Mouse (Mus musculus) forebrain, embryonic 12.5 days (tissue): ENCODE measurements around the gene Tiam2. TPM values are rescaled to one million over a fixed set of nuclear protein-coding genes. Genes with fewer than 3 reads are reported as not detected.

ENCODE experiments used
- ATAC-seq: fragments of 200-750 bp; cut with Nextera tagmentation; 2 replicates; pipeline ENCODE4 v1.8.0; 2017; ENCODE audit warnings: moderate TSS enrichment; ENCODE audit not compliant: low FRiP score
- H3K27ac ChIP-seq: fragments of 300-500 bp; sonication (generic); 2 replicates; pipeline ENCODE4 v1.5.1; 2016; ENCODE audit warnings: mild to moderate bottlenecking
- H3K27me3 ChIP-seq: fragments of 300-500 bp; sonication (generic); 2 replicates; pipeline ENCODE4 v1.6.1; 2016; ENCODE audit warnings: mild to moderate bottlenecking
- H3K36me3 ChIP-seq: fragments of 300-500 bp; sonication (generic); replicated peaks from 2 replicates; pipeline ENCODE4 v1.6.1; 2016; ENCODE audit warnings: mild to moderate bottlenecking
- H3K4me1 ChIP-seq: fragments of 300-500 bp; sonication (generic); 2 replicates; pipeline ENCODE4 v1.6.1; 2016
- H3K4me2 ChIP-seq: fragments of 300-500 bp; sonication (generic); 2 replicates; pipeline ENCODE4 v1.6.1; 2016; ENCODE audit warnings: mild to moderate bottlenecking, moderate library complexity
- H3K4me3 ChIP-seq: fragments of 300-500 bp; sonication (generic); replicated peaks from 2 replicates; pipeline ENCODE4 v1.5.1; 2016; ENCODE audit warnings: mild to moderate bottlenecking
- H3K9ac ChIP-seq: fragments of 300-500 bp; sonication (generic); 2 replicates; pipeline ENCODE4 v1.6.1; 2016; ENCODE audit warnings: mild to moderate bottlenecking
- H3K9me3 ChIP-seq: fragments of 300-500 bp; sonication (generic); 2 replicates; pipeline ENCODE4 v1.6.1; 2016
- WGBS: fragments of 180-500 bp; shearing (Covaris S2); methylation state at CpG from one replicate; pipeline ENCODE4 v1.1.7; 2016; 5-methylcytosine and 5-hydroxymethylcytosine counted together
- polyA plus RNA-seq: library from polyadenylated mRNA; unstranded; fragments of >200 nt; fragmentation: Nextera tagmentation; extraction: Ambion mirVana; gene quantifications from 2 replicates; pipeline ENCODE4 v1.2.1, GENCODE M21; 2016

The Tiam2 gene
- polyA plus RNA-seq, 1 experiment from 2014 or later, result 15.4 TPM

- no peak overlapping the region for H3K9ac ChIP-seq
- no peak overlapping the region for H3K4me3 ChIP-seq
- ATAC-seq, result no peak
- whole genome bisulfite sequencing, result 86% methylated on average over 6 of the region's 6 CpGs
- no peak overlapping the region for H3K27ac ChIP-seq
- no peaks in the 10 kb centered on the region for H3K9me3 ChIP-seq
- H3K36me3 ChIP-seq, result no peaks in the 10 kb centered on the region
- H3K4me1 ChIP-seq, result peaks cover 4% of the 10 kb centered on the region; the same call in 1 of the 2 replicates
- H3K4me2 ChIP-seq, result no peak overlapping the region
- no peaks in the 10 kb centered on the region for H3K27me3 ChIP-seq
Measured at GRCm38 (mm10) chr17:3472018-3472417, 145.6 kb downstream of the Tiam2 start.

- no peak overlapping the region for H3K4me2 ChIP-seq
- no peaks in the 10 kb centered on the region for H3K27me3 ChIP-seq
- ATAC-seq, result no peak
- no peak overlapping the region for H3K4me3 ChIP-seq
- H3K4me1 ChIP-seq, result no peaks in the 10 kb centered on the region; the same call in 1 of the 2 replicates
- H3K36me3 ChIP-seq, result no peaks in the 10 kb centered on the region
- H3K9me3 ChIP-seq, result no peaks in the 10 kb centered on the region
- no peak overlapping the region for H3K9ac ChIP-seq
- H3K27ac ChIP-seq, result no peak overlapping the region
- WGBS, result 78% methylated on average over 2 of the region's 2 CpGs
Measured at GRCm38 (mm10) chr17:3476546-3476945, 150.2 kb downstream of the Tiam2 start.

GRCm38 (mm10) chr17:3481576-3482575 is 155.5 kb downstream of the Tiam2 start:
- Histone ChIP-seq H3K9ac (no peak overlapping the region), H3K27ac (peak overlapping the region; percentile 73), H3K36me3 (no peaks in the 10 kb centered on the region), H3K4me3 (no peak overlapping the region; the same call in 1 of the 2 replicates), H3K9me3 (no peaks in the 10 kb centered on the region), H3K4me1 (no peaks in the 10 kb centered on the region; the same call in 1 of the 2 replicates), H3K27me3 (no peaks in the 10 kb centered on the region), H3K4me2 (no peak overlapping the region; the same call in 1 of the 2 replicates)
- 50% methylated on average over 7 of the region's 7 CpGs for WGBS
- ATAC-seq, result peak; percentile 69

- 82% methylated on average over 8 of the region's 8 CpGs for WGBS
- Histone ChIP-seq H3K4me3 (no peak overlapping the region), H3K4me2 (no peak overlapping the region), H3K36me3 (no peaks in the 10 kb centered on the region), H3K27ac (no peak overlapping the region), H3K4me1 (peaks cover 3% of the 10 kb centered on the region), H3K27me3 (no peaks in the 10 kb centered on the region), H3K9me3 (no peaks in the 10 kb centered on the region), H3K9ac (no peak overlapping the region)
- no peak for ATAC-seq
Measured at GRCm38 (mm10) chr17:3483091-3483490, 156.7 kb downstream of the Tiam2 start.

GRCm38 (mm10) chr17:3485851-3486250 is 159.5 kb downstream of the Tiam2 start:
- no peak overlapping the region for H3K4me3 ChIP-seq
- WGBS, result 71% methylated on average over 7 of the region's 7 CpGs
- no peak overlapping the region for H3K27ac ChIP-seq
- ATAC-seq, result no peak
- peaks cover 4% of the 10 kb centered on the region for H3K4me1 ChIP-seq
- no peaks in the 10 kb centered on the region for H3K36me3 ChIP-seq
- no peak overlapping the region for H3K9ac ChIP-seq
- H3K4me2 ChIP-seq, result no peak overlapping the region
- H3K27me3 ChIP-seq, result no peaks in the 10 kb centered on the region
- no peaks in the 10 kb centered on the region for H3K9me3 ChIP-seq

GRCm38 (mm10) chr17:3487211-3487610 is 160.8 kb downstream of the Tiam2 start:
- H3K4me3 ChIP-seq, result no peak overlapping the region
- ATAC-seq, result no peak
- no peaks in the 10 kb centered on the region for H3K27me3 ChIP-seq
- no peak overlapping the region for H3K27ac ChIP-seq
- peaks cover 4% of the 10 kb centered on the region; the same call in 1 of the 2 replicates for H3K4me1 ChIP-seq
- no peak overlapping the region for H3K4me2 ChIP-seq
- H3K9me3 ChIP-seq, result no peaks in the 10 kb centered on the region
- no peak overlapping the region for H3K9ac ChIP-seq
- 91% methylated on average over 4 of the region's 4 CpGs for WGBS
- H3K36me3 ChIP-seq, result no peaks in the 10 kb centered on the region

GRCm38 (mm10) chr17:3487721-3488601 is 161.6 kb downstream of the Tiam2 start:
- no peaks in the 10 kb centered on the region for H3K36me3 ChIP-seq
- no peak overlapping the region for H3K4me3 ChIP-seq
- H3K27me3 ChIP-seq, result no peaks in the 10 kb centered on the region
- WGBS, result 64% methylated on average over 12 of the region's 12 CpGs
- peak; percentile 60 for ATAC-seq
- H3K9ac ChIP-seq, result no peak overlapping the region
- no peak overlapping the region for H3K4me2 ChIP-seq
- H3K27ac ChIP-seq, result peak overlapping the region; percentile 50; the same call in 1 of the 2 replicates
- H3K4me1 ChIP-seq, result peaks cover 4% of the 10 kb centered on the region; the same call in 1 of the 2 replicates
- H3K9me3 ChIP-seq, result no peaks in the 10 kb centered on the region

- 85% methylated on average over 11 of the region's 11 CpGs for WGBS
- Histone ChIP-seq H3K4me1 (peaks cover 4% of the 10 kb centered on the region; the same call in 1 of the 2 replicates), H3K4me2 (no peak overlapping the region), H3K9me3 (no peaks in the 10 kb centered on the region), H3K27ac (no peak overlapping the region), H3K27me3 (no peaks in the 10 kb centered on the region), H3K36me3 (no peaks in the 10 kb centered on the region), H3K4me3 (no peak overlapping the region), H3K9ac (no peak overlapping the region)
- ATAC-seq, result no peak
Measured at GRCm38 (mm10) chr17:3490216-3490895, 164.0 kb downstream of the Tiam2 start.

GRCm38 (mm10) chr17:3491065-3491464 is 164.7 kb downstream of the Tiam2 start:
- WGBS, result 74% methylated on average over 5 of the region's 5 CpGs
- Histone ChIP-seq H3K27ac (no peak overlapping the region), H3K4me2 (no peak overlapping the region), H3K4me3 (no peak overlapping the region), H3K9me3 (no peaks in the 10 kb centered on the region), H3K4me1 (peaks cover 4% of the 10 kb centered on the region; the same call in 1 of the 2 replicates), H3K36me3 (no peaks in the 10 kb centered on the region), H3K9ac (no peak overlapping the region), H3K27me3 (no peaks in the 10 kb centered on the region)
- ATAC-seq, result no peak

GRCm38 (mm10) chr17:3491667-3492066 is 165.3 kb downstream of the Tiam2 start:
- no peaks in the 10 kb centered on the region for H3K27me3 ChIP-seq
- H3K9ac ChIP-seq, result no peak overlapping the region
- no peak for ATAC-seq
- no peaks in the 10 kb centered on the region for H3K36me3 ChIP-seq
- H3K4me1 ChIP-seq, result peaks cover 4% of the 10 kb centered on the region; the same call in 1 of the 2 replicates
- WGBS, result 82% methylated on average over 6 of the region's 6 CpGs
- H3K27ac ChIP-seq, result no peak overlapping the region
- no peaks in the 10 kb centered on the region for H3K9me3 ChIP-seq
- H3K4me3 ChIP-seq, result no peak overlapping the region
- H3K4me2 ChIP-seq, result no peak overlapping the region

- 78% methylated on average over 2 of the region's 2 CpGs for WGBS
- Histone ChIP-seq H3K36me3 (no peaks in the 10 kb centered on the region), H3K9me3 (no peaks in the 10 kb centered on the region), H3K4me2 (no peak overlapping the region), H3K27ac (no peak overlapping the region), H3K4me1 (no peaks in the 10 kb centered on the region), H3K27me3 (no peaks in the 10 kb centered on the region), H3K9ac (no peak overlapping the region), H3K4me3 (no peak overlapping the region)
- no peak for ATAC-seq
Measured at GRCm38 (mm10) chr17:3495576-3495975, 169.2 kb downstream of the Tiam2 start.
